Mouse (Mus musculus) stomach, postnatal 0 days (tissue): Measurements from ENCODE around the gene Naa25.

Source experiments
- CTCF ChIP-seq: IDR thresholded peaks from 2 replicates; pipeline ENCODE4 v1.5.1; 2016; ENCODE audit warnings: antibody characterized with exemption, low read depth, mild to moderate bottlenecking, moderate library complexity
- EP300 ChIP-seq: optimal IDR thresholded peaks from 2 replicates; pipeline ENCODE3; 2016; ENCODE audit warnings: antibody characterized with exemption

DNA sequence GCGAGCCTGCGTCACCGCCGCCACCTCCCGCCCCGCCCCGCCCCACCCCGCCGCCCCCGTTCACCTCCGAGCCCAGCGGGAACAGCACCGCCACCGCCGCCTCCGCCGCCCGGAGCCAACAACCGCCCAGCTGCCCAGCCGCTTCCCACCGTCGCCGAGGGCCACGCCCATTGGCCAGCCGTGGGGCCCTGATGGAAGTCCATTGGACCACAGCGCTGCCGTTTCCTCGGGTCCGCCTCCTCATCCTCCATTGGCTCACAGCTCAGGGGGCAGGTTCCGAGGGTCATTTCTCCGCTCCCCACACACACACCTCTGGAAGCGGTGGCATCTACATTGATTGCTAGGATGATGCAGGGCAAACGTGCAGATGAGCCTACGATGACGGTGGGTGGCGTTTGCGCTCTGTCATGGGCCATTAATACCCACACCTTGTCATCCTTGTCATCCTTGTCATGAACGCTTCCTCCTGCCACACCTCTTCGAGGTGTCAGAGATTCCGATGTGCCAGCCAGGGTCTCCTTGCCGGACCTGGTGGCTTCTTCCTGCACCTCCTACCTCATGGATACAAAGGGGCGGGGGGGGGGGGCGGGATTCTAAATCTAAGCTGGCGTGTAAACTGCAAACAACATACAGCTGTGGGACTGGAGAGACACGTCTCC, 12.1 kb upstream of the Naa25 start, which contains the start of gene Trafd1:
- no peak for TF ChIP-seq EP300
- TF ChIP-seq CTCF, result no peak
